Mouse (Mus musculus): ENCODE results near the gene Olfr1366. TPM values are rescaled to one million over a fixed set of nuclear protein-coding genes. Genes with fewer than 3 reads are reported as not detected.

Olfr1366 gene
- not detected for total RNA-seq (2023)

DNA sequence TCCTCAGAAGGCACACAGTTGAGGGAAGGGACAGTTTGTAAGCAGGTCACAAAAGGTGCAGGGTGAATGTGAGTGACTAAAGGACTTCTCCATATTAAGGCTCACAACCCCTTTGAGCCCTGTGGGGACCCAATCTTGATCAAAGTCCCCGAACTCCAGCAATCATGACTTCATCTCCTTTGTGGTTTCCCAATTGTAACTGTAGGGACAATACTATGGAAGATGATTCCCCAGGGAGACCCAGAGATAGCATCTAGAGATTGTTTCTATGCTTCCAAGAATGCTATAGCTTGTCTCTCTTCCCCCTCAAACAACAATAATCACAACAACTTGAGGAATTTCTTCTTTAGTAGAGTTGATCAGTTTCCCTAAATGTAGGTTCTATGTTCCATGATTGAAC lies at the start of gene Olfr1366:
Gene Olfr1366 (minus strand): TSS at position 101 of the 400 bp plus-strand sequence.

DNA sequence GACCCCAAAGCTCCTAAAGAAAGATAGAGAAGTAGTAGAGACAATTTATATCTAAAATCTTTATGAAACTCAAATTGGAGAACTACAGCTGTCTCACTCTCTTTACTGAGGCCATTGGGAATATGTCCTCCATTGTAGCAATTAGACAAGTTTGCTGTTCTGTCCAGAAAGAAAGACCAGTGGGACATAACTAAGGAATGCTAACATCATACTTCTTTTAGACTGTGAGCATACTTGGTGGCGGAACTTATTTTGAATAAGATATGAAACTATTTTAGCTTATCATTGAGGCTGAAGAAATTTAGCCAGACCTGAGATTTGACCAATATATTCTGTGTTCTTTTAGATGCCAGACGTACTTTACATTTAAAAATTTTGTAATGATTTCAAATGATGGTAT lies 39.1 kb upstream of the Olfr1366 start, which contains the start of gene Olfr1364:
Gene Olfr1364 (minus strand): TSS at position 101 of the 400 bp plus-strand sequence.

DNA sequence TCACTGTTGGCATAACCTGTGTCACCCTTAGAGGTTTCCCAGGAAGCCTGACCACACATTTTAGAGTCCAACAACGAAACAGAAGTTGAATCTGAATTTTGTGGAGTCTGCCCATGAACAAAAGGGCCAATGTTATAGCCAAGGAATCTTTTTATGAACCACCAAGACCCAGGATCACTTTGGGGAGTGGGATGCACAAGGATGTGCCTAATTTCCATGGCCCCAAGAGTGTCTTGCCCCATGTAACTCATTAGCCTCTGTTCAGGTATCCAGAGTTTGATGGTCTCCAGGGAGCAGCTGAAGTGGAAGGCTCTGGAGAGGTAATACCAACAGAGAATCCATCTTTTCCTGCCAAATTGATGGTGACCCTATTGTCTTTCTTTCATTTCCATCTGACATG lies 17.2 kb upstream of the Olfr1366 start, which contains the start of gene Olfr1535:
Gene Olfr1535 (minus strand): TSS at position 101 of the 400 bp plus-strand sequence.

DNA sequence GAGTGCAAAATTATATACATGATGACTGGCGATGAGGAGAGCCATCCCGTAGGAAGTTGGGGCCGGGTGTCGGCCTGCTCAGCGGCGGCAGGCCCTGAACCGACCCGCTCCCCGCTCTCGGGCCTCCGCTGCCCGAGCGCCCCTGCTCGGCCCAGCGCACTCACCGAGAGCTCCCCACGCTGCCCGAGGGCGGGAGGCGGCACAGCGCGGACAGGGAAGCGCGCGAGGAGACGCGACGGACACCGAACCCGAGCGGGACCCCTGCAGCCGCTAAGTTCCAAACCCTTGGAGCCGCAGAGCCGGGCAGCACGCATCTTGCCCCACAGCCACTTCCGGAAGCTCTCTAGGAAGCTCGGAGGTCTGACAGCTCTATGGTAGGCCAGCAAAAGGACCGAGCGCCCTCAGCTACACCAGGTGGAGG lies 11.8 kb downstream of the Olfr1366 start, which contains the start of gene Zkscan8:
Gene Zkscan8 (minus strand): TSS at position 340 of the 421 bp plus-strand sequence.

DNA sequence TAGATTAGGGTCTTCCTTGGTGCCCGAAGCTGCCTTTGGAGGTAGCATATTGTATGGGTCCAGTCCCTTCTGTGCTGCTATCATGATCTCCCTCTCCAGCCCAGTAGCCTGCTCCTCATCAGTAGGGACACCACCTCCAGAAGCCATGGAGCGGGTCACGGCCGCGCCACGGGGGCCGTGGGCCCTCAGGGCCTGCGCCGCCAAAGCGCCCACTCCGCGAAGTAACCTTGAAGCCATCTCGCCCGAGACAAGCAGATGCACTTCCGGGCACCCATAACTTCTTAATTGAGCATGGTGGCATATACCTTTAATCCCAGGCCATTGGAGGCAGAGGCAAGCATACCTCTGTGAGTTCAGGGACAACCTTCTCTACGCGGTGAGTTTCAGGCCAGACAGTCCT lies 41.4 kb downstream of the Olfr1366 start, which contains the start of gene Gm11273:
Gene Gm11273 (minus strand): TSS at position 237 of the 400 bp plus-strand sequence.

DNA sequence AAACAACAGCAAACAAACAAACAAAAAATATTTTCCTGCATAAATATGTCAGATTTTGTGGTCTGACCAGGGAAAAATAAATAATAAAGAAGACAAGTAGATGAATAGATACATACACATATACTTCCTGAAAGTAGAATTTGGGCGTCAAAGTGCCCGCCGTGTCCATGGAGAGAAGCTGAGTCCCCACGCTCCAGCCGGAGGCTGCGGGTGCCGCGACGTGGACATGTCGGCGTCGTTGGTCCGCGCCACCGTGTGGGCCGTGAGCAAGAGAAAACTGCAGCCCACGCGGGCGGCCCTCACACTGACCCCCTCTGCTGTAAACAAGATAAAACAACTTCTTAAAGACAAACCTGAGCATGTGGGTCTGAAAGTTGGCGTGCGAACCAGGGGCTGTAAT lies 47.5 kb downstream of the Olfr1366 start, which contains the start of gene AK157302:
Gene AK157302 (plus strand): TSS at position 144 of the 400 bp plus-strand sequence.

Other genes starting within 250 kb of the Olfr1366 start
- gene Gpx6, start 230.7 kb downstream of the Olfr1366 start, total RNA-seq (2023), result not detected
- not detected for gene Olfr1367, start 195.9 kb downstream of the Olfr1366 start, total RNA-seq (2023)
- gene Zscan12, start 180.0 kb downstream of the Olfr1366 start, total RNA-seq (2023), result 1 to 10 TPM; 3.6 to 4.8 TPM
- gene Zkscan3, start 140.1 kb downstream of the Olfr1366 start, total RNA-seq (2023), result 10 to 100 TPM; 38.4 to 40.3 TPM
- not detected for gene Pgbd1, start 101.8 kb downstream of the Olfr1366 start, total RNA-seq (2023)
- gene Zscan26, start 89.1 kb downstream of the Olfr1366 start, total RNA-seq (2023), result 10 to 100 TPM; 39.7 to 41.9 TPM
- under 1 TPM; 0.45 to 0.61 TPM for gene Nkapl, start 74.3 kb downstream of the Olfr1366 start, total RNA-seq (2023)
- 1 to 10 TPM in 1 of 2 experiments, under 1 TPM in 1; 0.21 to 1.3 TPM for gene Zkscan4, start 63.9 kb downstream of the Olfr1366 start, total RNA-seq (2023)
- gene Gm10065, start 63.4 kb downstream of the Olfr1366 start, total RNA-seq (2023), result not detected
- gene AK157302, start 47.6 kb downstream of the Olfr1366 start, total RNA-seq (2023), result 1 to 10 TPM; 3.2 to 4.5 TPM
- 10 to 100 TPM; 13.1 to 17.2 TPM for gene Gm11273, start 41.4 kb downstream of the Olfr1366 start, total RNA-seq (2023)
- gene Zkscan8, start 11.7 kb downstream of the Olfr1366 start, total RNA-seq (2023), result 1 to 10 TPM; 4.9 to 5.6 TPM
- not detected for gene Olfr1535, start 17.1 kb upstream of the Olfr1366 start, total RNA-seq (2023)
- gene Olfr1364, start 39.0 kb upstream of the Olfr1366 start, total RNA-seq (2023), result not detected
- not detected for gene Olfr1362, start 71.2 kb upstream of the Olfr1366 start, total RNA-seq (2023)
- not detected for gene Olfr11, start 99.7 kb upstream of the Olfr1366 start, total RNA-seq (2023)
- not detected for gene Olfr1361, start 120.6 kb upstream of the Olfr1366 start, total RNA-seq (2023)
- gene Olfr1360, start 134.6 kb upstream of the Olfr1366 start, total RNA-seq (2023), result not detected
- gene Olfr1359, start 155.3 kb upstream of the Olfr1366 start, total RNA-seq (2023), result not detected
- 100 to 1,000 TPM in 1 of 2 experiments, 10 to 100 TPM in 1; 76.3 to 127 TPM for gene Hist1h2bl, start 173.3 kb upstream of the Olfr1366 start, total RNA-seq (2023)
- gene Hist1h2ai, start 173.6 kb upstream of the Olfr1366 start, total RNA-seq (2023), result 10 to 100 TPM; 49.1 to 81.3 TPM
- 100 to 1,000 TPM; 116 to 129 TPM for gene Hist1h3h, start 174.9 kb upstream of the Olfr1366 start, total RNA-seq (2023)
- 10 to 100 TPM in 1 of 2 experiments, 1 to 10 TPM in 1; 9.8 to 11.6 TPM for gene Hist1h2bm, start 179.2 kb upstream of the Olfr1366 start, total RNA-seq (2023)
- gene Hist1h4j, start 192.3 kb upstream of the Olfr1366 start, total RNA-seq (2023), result 10 to 100 TPM; 15.5 to 16.5 TPM
- 100 to 1,000 TPM; 368 to 459 TPM for gene Hist1h4k, start 207.7 kb upstream of the Olfr1366 start, total RNA-seq (2023)
- 10 to 100 TPM; 38.3 to 45.1 TPM for gene Hist1h2ak, start 211.0 kb upstream of the Olfr1366 start, total RNA-seq (2023)
- gene Hist1h2bn, start 211.3 kb upstream of the Olfr1366 start, total RNA-seq (2023), result 100 to 1,000 TPM in 1 of 2 experiments, 10 to 100 TPM in 1; 96.0 to 110 TPM
- 100 to 1,000 TPM in 1 of 2 experiments, 10 to 100 TPM in 1; 97.5 to 117 TPM for gene Hist1h1b, start 237.8 kb upstream of the Olfr1366 start, total RNA-seq (2023)
- 100 to 1,000 TPM; 136 to 153 TPM for gene Hist1h3i, start 240.6 kb upstream of the Olfr1366 start, total RNA-seq (2023)
- 10 to 100 TPM; 24.1 to 24.2 TPM for gene Hist1h2an, start 244.4 kb upstream of the Olfr1366 start, total RNA-seq (2023)
- 10 to 100 TPM; 19.4 to 40.1 TPM for gene Hist1h2bp, start 244.7 kb upstream of the Olfr1366 start, total RNA-seq (2023)

Data from monocyte, adult 59 days (primary cell).